In the genomic region with DNA sequence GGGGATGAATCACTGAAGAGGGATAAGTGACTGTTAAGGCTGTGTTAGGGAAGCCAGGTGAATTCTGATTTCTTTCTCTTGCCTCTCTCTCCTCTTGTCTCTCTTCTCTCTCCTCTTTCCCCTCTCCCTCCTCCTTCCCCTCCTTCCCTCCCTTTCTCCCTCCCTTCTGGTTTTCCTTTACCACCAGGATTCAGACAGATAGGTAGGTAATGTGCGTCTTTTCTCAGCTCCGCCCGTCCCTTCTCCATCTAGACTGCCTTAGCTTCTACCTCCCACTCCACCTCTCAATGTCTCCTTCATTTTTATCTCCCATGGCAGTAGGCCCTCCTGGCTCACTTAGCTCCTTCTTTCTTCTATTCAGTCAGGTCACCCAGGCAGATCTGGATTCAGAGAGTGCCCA, we compare ENCODE assay signal across 9 mouse cellular contexts. TPM values are rescaled to one million over a fixed set of nuclear protein-coding genes. Genes with fewer than 3 reads are reported as not detected.
DNase-seq lines count a peak whose midpoint lies in the region; ATAC-seq and TF ChIP-seq lines count a peak whose summit lies in the region.
"Had no signal": no experiment of that assay in that cellular context is flagged by ENCODE, and none has a peak within 500 bp of the region (broad histone marks: within the 10 kb centered on the region; RNA-seq: fewer than 3 reads in every experiment).

No protein-coding gene starts in this region.

- no peak for TF ChIP-seq CTCF in G1E (IDR thresholded peaks at IDR 0.05; ENCODE audit: low read depth, low read length)
- no peak for TF ChIP-seq CTCF in heart, postnatal 0 days (IDR thresholded peaks at IDR 0.05; ENCODE audit: low read depth)

- H3K36me3 ChIP-seq in heart, embryonic 12.5 days = no peaks in the 10 kb centered on the region
- H3K36me3 ChIP-seq in G1E (replicated peaks) = peaks cover 35% of the 10 kb centered on the region
- no peaks in the 10 kb centered on the region for H3K36me3 ChIP-seq in heart, postnatal 0 days (replicated peaks; ENCODE audit: control insufficient read depth, insufficient read depth, low read length)
- no peaks in the 10 kb centered on the region for H3K36me3 ChIP-seq in midbrain, embryonic 10.5 days

- no peak for ATAC-seq in heart, embryonic 12.5 days (ENCODE audit: insufficient number of reproducible peaks, low FRiP score)
- ATAC-seq in G1E (ENCODE audit: extremely low read depth, insufficient number of reproducible peaks, low FRiP score, poor library complexity, severe bottlenecking) = no peak
- no peak for ATAC-seq in heart, postnatal 0 days (ENCODE audit: insufficient read depth, low read depth)

- H3K4me1 ChIP-seq in heart, embryonic 12.5 days (replicated peaks) = peaks cover 61% of the 10 kb centered on the region
- peaks cover 78% of the 10 kb centered on the region for H3K4me1 ChIP-seq in G1E (ENCODE audit: insufficient read depth, low read depth, low read length)
- H3K4me1 ChIP-seq in heart, postnatal 0 days (ENCODE audit: control insufficient read depth, insufficient read depth) = peaks cover 51% of the 10 kb centered on the region
- H3K4me1 ChIP-seq in midbrain, embryonic 10.5 days = peaks cover 55% of the 10 kb centered on the region

- H3K9ac ChIP-seq in heart, embryonic 12.5 days = peak overlapping the region; percentile 83
- H3K9ac ChIP-seq in heart, postnatal 0 days (replicated peaks; ENCODE audit: low read depth, low read length) = peak overlapping the region; percentile 68

- peak overlapping the region; percentile 100 for H3K4me2 ChIP-seq in heart, embryonic 12.5 days
- peak overlapping the region; percentile 91 for H3K4me2 ChIP-seq in heart, postnatal 0 days (ENCODE audit: low read depth, low read length)

- no peaks in the 10 kb centered on the region for H3K9me3 ChIP-seq in heart, embryonic 12.5 days (replicated peaks)
- H3K9me3 ChIP-seq in G1E (replicated peaks) = no peaks in the 10 kb centered on the region
- no peaks in the 10 kb centered on the region for H3K9me3 ChIP-seq in heart, postnatal 0 days (replicated peaks; ENCODE audit: control insufficient read depth, low read length)
- no peaks in the 10 kb centered on the region for H3K9me3 ChIP-seq in midbrain, embryonic 10.5 days (replicated peaks)

- H3K27me3 ChIP-seq in heart, embryonic 12.5 days (replicated peaks) = peaks cover 12% of the 10 kb centered on the region; the same call in 1 of the 2 replicates
- no peaks in the 10 kb centered on the region; the same call in 1 of the 2 replicates for H3K27me3 ChIP-seq in G1E (ENCODE audit: insufficient read depth, low read length)
- H3K27me3 ChIP-seq in heart, postnatal 0 days (ENCODE audit: control insufficient read depth, insufficient read depth, low read length) = no peaks in the 10 kb centered on the region
- peaks cover 67% of the 10 kb centered on the region for H3K27me3 ChIP-seq in midbrain, embryonic 10.5 days (ENCODE audit: low read depth, poor library complexity, severe bottlenecking)
- H3K27me3 ChIP-seq: Patski had no signal

- no peak for TF ChIP-seq EP300 in heart, postnatal 0 days (IDR thresholded peaks at IDR 0.05; ENCODE audit: low read depth)

- DNase-seq in heart, postnatal 14 days = no peak
- DNase-seq in G1E (ENCODE audit: low spot score) (no peak), adipocyte (ENCODE audit: low spot score) (no peak)
- no peak for DNase-seq in heart, postnatal 0 days (ENCODE audit: low spot score)
- DNase-seq in midbrain, embryonic 10.5 days (ENCODE audit: low spot score) = no peak
- no peak for DNase-seq in urinary bladder, postnatal 36 days (ENCODE audit: low spot score in 2 of 2)
- DNase-seq in layer of hippocampus, adult 9-11 months = no peak

- H3K27ac ChIP-seq in heart, embryonic 12.5 days (ENCODE audit: poor library complexity, severe bottlenecking) = no peak overlapping the region
- H3K27ac ChIP-seq in heart, postnatal 0 days (ENCODE audit: low read depth) = 0 out of 2 replicates have a peak overlapping the region, but pooled peaks have one; percentile 78
- peak overlapping the region; percentile 72; the same call in 1 of the 2 replicates for H3K27ac ChIP-seq in midbrain, embryonic 10.5 days (replicated peaks)

- peak overlapping the region; percentile 72 for H3K4me3 ChIP-seq in heart, embryonic 12.5 days
- peak overlapping the region; percentile 80 for H3K4me3 ChIP-seq in G1E (ENCODE audit: low read depth, low read length)
- peak overlapping the region; percentile 70 for H3K4me3 ChIP-seq in heart, postnatal 0 days (ENCODE audit: low read depth, low read length)
- H3K4me3 ChIP-seq in midbrain, embryonic 10.5 days = peak overlapping the region; percentile 73

- intact Hi-C loops in heart, postnatal 14 days (cut with DNase I) = no loop called here

- 25% methylated on average over 3 of the region's 3 CpGs for WGBS in heart, embryonic 12.5 days
- 49% methylated on average over 3 of the region's 3 CpGs for WGBS in heart, postnatal 0 days
- 13% methylated on average over 3 of the region's 3 CpGs for WGBS in midbrain, embryonic 10.5 days

RNA-seq across cellular contexts. Expression of gene Inka2, which starts 1.2 kb away (rescaled TPM):
- polyA plus RNA-seq in heart, embryonic 12.5 days (2016; fragmentation: Nextera tagmentation; extraction: Ambion mirVana) = 2.2 and 3.2 TPM in 2 replicates
- 10 to 100 TPM; 35.5 to 37.7 TPM for total RNA-seq in heart, postnatal 14 days (2021)
- 1.6 and 4.6 TPM in 2 replicates for total RNA-seq in G1E (2014; fragmentation: Nextera tagmentation)
- 3.0 and 3.8 TPM in 2 replicates for total RNA-seq in G1E (2017)
- polyA plus RNA-seq in G1E (2012) = 1.9 and 2.2 TPM in 2 replicates
- total RNA-seq in heart, postnatal 0 days (2014; rRNA removed; ENCODE audit: low replicate concordance) = 1.6 and 4.5 TPM in 2 replicates
- 4.4 and 8.9 TPM in 2 replicates for polyA plus RNA-seq in heart, postnatal 0 days (2015; fragmentation: Nextera tagmentation; extraction: Ambion mirVana)
- polyA plus RNA-seq in midbrain, embryonic 10.5 days (2016; fragmentation: Nextera tagmentation; extraction: Ambion mirVana) = 0.90 and 1.0 TPM in 2 replicates

RNA-seq across cellular contexts. Expression of gene Ddx20, which starts 18.2 kb away (rescaled TPM):
- polyA plus RNA-seq in heart, embryonic 12.5 days (2016; fragmentation: Nextera tagmentation; extraction: Ambion mirVana) = 23.0 and 23.8 TPM in 2 replicates
- 10 to 100 TPM; 11.2 to 12.7 TPM for total RNA-seq in heart, postnatal 14 days (2021)
- 32.2 and 34.1 TPM in 2 replicates for total RNA-seq in G1E (2014; fragmentation: Nextera tagmentation)
- 70.5 and 75.5 TPM in 2 replicates for total RNA-seq in G1E (2017)
- 13.9 and 16.1 TPM in 2 replicates for polyA plus RNA-seq in G1E (2012)
- total RNA-seq in heart, postnatal 0 days (2014; rRNA removed; ENCODE audit: low replicate concordance) = 12.6 and 19.7 TPM in 2 replicates
- polyA plus RNA-seq in heart, postnatal 0 days (2015; fragmentation: Nextera tagmentation; extraction: Ambion mirVana) = 11.6 and 15.1 TPM in 2 replicates
- polyA plus RNA-seq in midbrain, embryonic 10.5 days (2016; fragmentation: Nextera tagmentation; extraction: Ambion mirVana) = 51.3 and 53.5 TPM in 2 replicates
